9 mouse cellular contexts compared by ENCODE assay signal in genomic region chr6:31288421-31289233, GRCm38 (mm10).
DNase-seq lines count a peak whose midpoint lies in the region; ATAC-seq and TF ChIP-seq lines count a peak whose summit lies in the region.
"Had no signal": no experiment of that assay in that cellular context is flagged by ENCODE, and none has a peak within 500 bp of the region (broad histone marks: within the 10 kb centered on the region; RNA-seq: fewer than 3 reads in every experiment).

No protein-coding gene starts in this region.

- no peak for TF ChIP-seq POLR2A in small intestine, adult 2 months (IDR thresholded peaks at IDR 0.05; ENCODE audit: low read depth, low read length)

- peaks cover 3% of the 10 kb centered on the region; the same call in 1 of the 2 replicates for H3K4me1 ChIP-seq in small intestine, adult 2 months (ENCODE audit: control insufficient read depth, insufficient read depth, insufficient read length, low read length)

- H3K27ac ChIP-seq in small intestine, adult 2 months (ENCODE audit: insufficient read depth, low read depth, low read length) = peak overlapping the region; percentile 49
- H3K27ac ChIP-seq: hindbrain, embryonic 15.5 days had no signal

- no peak overlapping the region for H3K4me3 ChIP-seq in small intestine, adult 2 months (ENCODE audit: low read depth, low read length)
- H3K4me3 ChIP-seq: hindbrain, embryonic 15.5 days had no signal

- peak; percentile 54 for ATAC-seq in inflammation-experienced regulatory T-cells, adult 6 months

- 46% methylated on average over 14 of the region's 14 CpGs for WGBS in small intestine, adult 2 months

- no peak for TF ChIP-seq CTCF in small intestine, adult 2 months (IDR thresholded peaks at IDR 0.05; ENCODE audit: extremely low read depth, insufficient read length, insufficient replicate concordance, low read depth, low read length)

- no peaks in the 10 kb centered on the region for H3K36me3 ChIP-seq in small intestine, adult 2 months (ENCODE audit: control insufficient read depth, insufficient read depth, low read length)
- H3K36me3 ChIP-seq: hindbrain, embryonic 15.5 days had no signal

- peak; percentile 64 for DNase-seq in layer of hippocampus, adult 9-11 months
- no peak for DNase-seq in layer of hippocampus, postnatal 10 days (ENCODE audit: low spot score in 2 of 2)
- DNase-seq in ZHBTc4 (ENCODE audit: low read depth, low spot score) = peak; percentile 10
- peak; percentile 38 for DNase-seq in embryo, embryonic 10 days (ENCODE audit: low spot score)
- DNase-seq in urinary bladder, postnatal 4 days (ENCODE audit: low spot score in 2 of 2) = no peak
- no peak for DNase-seq in retina, embryonic 14.5 days (ENCODE audit: low spot score)

- no peaks in the 10 kb centered on the region for H3K27me3 ChIP-seq in small intestine, adult 2 months (ENCODE audit: control insufficient read depth, insufficient read depth, low read length)
- H3K27me3 ChIP-seq: hindbrain, embryonic 15.5 days had no signal

Comparison
In these comparisons a context has a peak if more than half of its experiments do, and no peak if none do; other contexts are left out.
1. DNase-seq: peak in layer of hippocampus, adult 9-11 months (single experiment), ZHBTc4 (single experiment) and embryo, embryonic 10 days (single experiment); none in layer of hippocampus, postnatal 10 days (0 of 2), urinary bladder, postnatal 4 days (0 of 2) and retina, embryonic 14.5 days (single experiment).